Mouse (Mus musculus) testis, adult 2 months (tissue): ENCODE measurements around the gene Tacc2. TPM values are rescaled to one million over a fixed set of nuclear protein-coding genes. Genes with fewer than 3 reads are reported as not detected.

ENCODE experiments used
- H3K27ac ChIP-seq: fragments of 200-500 bp; 2 replicates; pipeline ENCODE4 v1.5.1; 2012; ENCODE audit warnings: low read depth, low read length; ENCODE audit not compliant: control insufficient read depth, insufficient read depth
- H3K27me3 ChIP-seq: fragments of 200-500 bp; 2 replicates; pipeline ENCODE4 v1.6.1; 2012; ENCODE audit warnings: mild to moderate bottlenecking, low read length, moderate library complexity; ENCODE audit not compliant: control insufficient read depth, insufficient read depth
- H3K36me3 ChIP-seq: fragments of 200-500 bp; 2 replicates; pipeline ENCODE4 v1.6.1; 2012; ENCODE audit warnings: mild to moderate bottlenecking, low read length; ENCODE audit not compliant: control insufficient read depth, insufficient read depth
- H3K4me1 ChIP-seq: fragments of 200-500 bp; 2 replicates; pipeline ENCODE4 v1.6.1; 2012; ENCODE audit warnings: low read length; ENCODE audit not compliant: control insufficient read depth, insufficient read depth
- H3K4me3 ChIP-seq: fragments of 200-500 bp; 2 replicates; pipeline ENCODE4 v1.5.1; 2012; ENCODE audit warnings: low read depth, mild to moderate bottlenecking, low read length, moderate library complexity, mixed read lengths; ENCODE audit not compliant: control insufficient read depth
- CTCF ChIP-seq: fragments of 200-500 bp; IDR thresholded peaks from 2 replicates; pipeline ENCODE4 v1.5.1; 2012; ENCODE audit warnings: low read depth, mild to moderate bottlenecking, inconsistent platforms, low read length, moderate library complexity; ENCODE audit not compliant: control insufficient read depth, insufficient read depth, insufficient replicate concordance
- POLR2A ChIP-seq: fragments of 200-500 bp; IDR thresholded peaks from 2 replicates; pipeline ENCODE4 v1.6.1; 2012; ENCODE audit warnings: low read depth, mild to moderate bottlenecking, inconsistent platforms, low read length, moderate library complexity; ENCODE audit not compliant: control insufficient read depth
- polyA plus RNA-seq: library from polyadenylated mRNA; depleted of rRNA; stranded (reverse); fragments of >200 nt; gene quantifications from 2 replicates; pipeline ENCODE4 v1.2.3, GENCODE M21; 2012

Gene Tacc2
- polyA plus RNA-seq, 1 experiment = 6.5 TPM

GRCm38 (mm10) chr7:130726724-130727422 is 149.6 kb downstream of the Tacc2 start:
- TF ChIP-seq CTCF = no peak
- TF ChIP-seq POLR2A = no peak
- Histone ChIP-seq H3K4me1 (peaks cover 4% of the 10 kb centered on the region; the same call in 1 of the 2 replicates), H3K27ac (no peak overlapping the region), H3K36me3 (no peaks in the 10 kb centered on the region), H3K27me3 (no peaks in the 10 kb centered on the region), H3K4me3 (no peak overlapping the region)

- no peak overlapping the region for H3K27ac ChIP-seq
- H3K27me3 ChIP-seq = no peaks in the 10 kb centered on the region
- H3K36me3 ChIP-seq = no peaks in the 10 kb centered on the region
- no peak overlapping the region for H3K4me3 ChIP-seq
- TF ChIP-seq POLR2A = no peak
- TF ChIP-seq CTCF = no peak
- H3K4me1 ChIP-seq = peaks cover 4% of the 10 kb centered on the region; the same call in 1 of the 2 replicates
Observed at GRCm38 (mm10) chr7:130727560-130727959, 150.3 kb downstream of the Tacc2 start.

DNA sequence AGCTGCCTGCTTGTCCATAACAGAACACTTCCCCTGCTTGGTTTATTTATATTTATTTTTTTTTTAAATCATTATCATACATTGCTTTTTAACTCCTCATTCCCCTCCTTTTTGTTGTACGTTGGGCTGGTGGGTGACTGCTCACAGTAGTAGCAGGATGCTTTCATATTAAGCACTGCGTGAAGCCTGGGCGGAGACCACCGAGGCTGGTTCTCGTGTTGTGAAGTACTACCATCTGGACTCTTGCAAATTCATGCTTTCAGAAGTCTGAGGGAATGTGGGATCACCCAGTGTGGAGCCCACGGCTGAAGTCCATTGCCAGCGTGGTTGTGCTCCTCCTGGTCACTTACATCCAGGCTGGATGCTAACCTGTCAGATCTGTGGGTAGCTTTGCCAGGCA is 154.6 kb downstream of the Tacc2 start:
- TF ChIP-seq CTCF (no peak), POLR2A (no peak)
- Histone ChIP-seq H3K4me1 (peaks cover 3% of the 10 kb centered on the region; the same call in 1 of the 2 replicates), H3K27me3 (no peaks in the 10 kb centered on the region), H3K4me3 (no peak overlapping the region), H3K36me3 (no peaks in the 10 kb centered on the region), H3K27ac (no peak overlapping the region)

DNA sequence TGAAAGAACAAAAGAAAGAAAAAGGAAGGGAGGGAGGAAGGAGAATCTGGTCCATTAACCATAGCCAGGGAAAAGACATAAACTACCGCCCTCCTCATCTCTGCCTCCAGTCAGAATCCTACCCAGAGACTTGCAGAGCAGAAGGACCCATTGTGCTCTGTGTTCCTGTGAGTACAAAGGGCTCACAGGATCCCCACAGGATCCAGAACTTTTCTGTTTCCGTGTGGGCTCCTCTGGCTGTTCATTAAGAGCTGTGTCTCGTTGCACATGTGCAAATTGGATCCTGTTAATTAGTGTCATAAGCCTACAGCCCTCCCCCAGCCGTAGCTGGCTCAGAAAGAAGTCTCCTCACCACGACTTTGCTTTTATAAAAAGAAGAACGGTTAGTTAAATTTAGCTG is 155.7 kb downstream of the Tacc2 start:
- H3K36me3 ChIP-seq = no peaks in the 10 kb centered on the region
- TF ChIP-seq POLR2A = no peak
- no peak for TF ChIP-seq CTCF
- H3K27me3 ChIP-seq = no peaks in the 10 kb centered on the region
- H3K27ac ChIP-seq = no peak overlapping the region
- no peaks in the 10 kb centered on the region for H3K4me1 ChIP-seq
- H3K4me3 ChIP-seq = no peak overlapping the region

GRCm38 (mm10) chr7:130733423-130733822 is 156.2 kb downstream of the Tacc2 start:
- Histone ChIP-seq H3K27ac (no peak overlapping the region), H3K4me1 (no peaks in the 10 kb centered on the region), H3K27me3 (no peaks in the 10 kb centered on the region), H3K36me3 (no peaks in the 10 kb centered on the region), H3K4me3 (no peak overlapping the region)
- no peak for TF ChIP-seq POLR2A
- no peak for TF ChIP-seq CTCF

GRCm38 (mm10) chr7:130734195-130734787 is 157.1 kb downstream of the Tacc2 start:
- H3K27me3 ChIP-seq = no peaks in the 10 kb centered on the region
- H3K27ac ChIP-seq = no peak overlapping the region
- no peaks in the 10 kb centered on the region for H3K36me3 ChIP-seq
- no peak overlapping the region for H3K4me3 ChIP-seq
- no peak for TF ChIP-seq CTCF
- no peak for TF ChIP-seq POLR2A
- no peaks in the 10 kb centered on the region for H3K4me1 ChIP-seq

DNA sequence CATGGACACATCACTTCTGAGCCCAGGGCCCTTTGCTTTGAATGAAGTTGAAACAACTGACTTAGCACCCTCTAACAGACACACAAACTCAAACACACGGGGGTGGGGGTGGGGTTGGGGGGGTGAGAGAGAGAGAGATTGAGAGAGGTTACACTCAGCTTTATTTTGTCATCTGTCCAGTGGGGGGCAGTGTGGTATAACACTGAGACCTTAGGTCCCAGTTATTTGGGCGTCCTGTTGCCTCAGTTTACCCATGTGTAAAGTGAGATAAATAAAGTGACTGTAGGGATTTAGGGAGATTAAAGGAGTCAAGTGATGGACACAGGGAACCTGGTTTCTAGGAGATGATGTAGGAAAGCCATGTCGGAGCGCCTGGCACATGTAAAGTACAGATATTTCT is 163.9 kb downstream of the Tacc2 start:
- H3K27me3 ChIP-seq = no peaks in the 10 kb centered on the region
- H3K36me3 ChIP-seq = no peaks in the 10 kb centered on the region
- no peak overlapping the region for H3K27ac ChIP-seq
- no peak overlapping the region for H3K4me3 ChIP-seq
- no peak for TF ChIP-seq CTCF
- no peak for TF ChIP-seq POLR2A
- H3K4me1 ChIP-seq = no peaks in the 10 kb centered on the region
